Mouse (Mus musculus): ENCODE measurements around the gene Slc37a1.

Slc37a1 gene

DNA sequence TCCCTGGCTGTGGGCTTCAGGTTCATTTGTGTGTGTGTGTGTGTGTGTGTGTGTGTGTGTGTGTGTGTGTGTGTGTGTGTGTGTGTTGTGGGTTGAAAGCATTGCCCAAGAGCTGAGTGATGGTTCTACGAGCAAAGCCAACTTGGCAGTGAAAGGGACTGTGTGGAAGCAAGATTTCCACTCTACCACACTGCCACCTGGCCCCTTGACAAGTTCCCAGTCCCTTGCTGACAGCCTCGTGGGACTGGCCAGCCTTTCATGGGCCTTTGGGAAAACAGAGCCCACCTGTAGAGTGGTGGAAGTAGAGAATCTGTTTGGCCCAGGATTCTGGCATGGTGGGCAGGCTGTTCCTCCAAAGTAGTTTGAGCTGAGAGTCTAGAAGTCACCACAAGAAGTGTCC, 107.2 kb downstream of the Slc37a1 start:
- in situ Hi-C loops (cut with MboI, MseI) = no loop called here

DNA sequence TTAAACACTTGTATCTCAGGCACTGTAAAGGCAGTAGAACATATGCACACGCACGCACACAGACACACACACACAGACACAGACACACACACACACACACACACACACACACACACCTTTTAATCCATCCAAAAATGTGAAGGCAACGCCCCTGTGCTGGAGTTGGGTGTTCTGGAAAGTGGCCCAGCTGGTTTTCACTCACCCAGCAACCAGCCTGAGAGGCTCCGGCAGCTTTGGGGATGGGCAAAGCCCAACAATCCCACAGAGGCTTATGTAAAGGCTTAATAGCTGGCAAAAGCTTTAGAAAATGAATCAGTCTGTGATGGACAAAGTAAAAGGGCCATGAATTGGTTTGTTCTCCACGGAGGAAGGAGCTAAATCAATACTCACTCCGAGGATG, 113.7 kb downstream of the Slc37a1 start:
- in situ Hi-C loops (cut with MboI, MseI) = no loop called here

Data from regulatory T cell (primary cell).